Mouse (Mus musculus): ENCODE results near the gene Heatr5a. TPM values are rescaled to one million over a fixed set of nuclear protein-coding genes. Genes with fewer than 3 reads are reported as not detected.

Heatr5a gene
- 12.1 and 13.8 TPM in 2 replicates for polyA plus RNA-seq (2015; fragmentation: Nextera tagmentation; extraction: Ambion mirVana)

- WGBS = under 1% methylated on average over 53 of the region's 53 CpGs
- H3K27me3 ChIP-seq = no peaks in the 10 kb centered on the region
- ATAC-seq (ENCODE audit: insufficient number of reproducible peaks, insufficient read depth, low FRiP score, low TSS enrichment, low read depth) = peak; percentile 95
- peak within 1 kb of the TSS; percentile 92 for H3K27ac ChIP-seq
- peaks cover 12% of the 10 kb centered on the region for H3K4me1 ChIP-seq
- no peaks in the 10 kb centered on the region for H3K36me3 ChIP-seq
- H3K4me2 ChIP-seq = peak within 1 kb of the TSS; percentile 67
- H3K9ac ChIP-seq = peak within 1 kb of the TSS; percentile 91
- peaks cover 4% of the 10 kb centered on the region; the same call in 1 of the 2 replicates for H3K9me3 ChIP-seq
- H3K4me3 ChIP-seq = peak within 1 kb of the TSS; percentile 91
These were observed at the start of gene Heatr5a for GRCm38 (mm10) chr12:51971070-51971664. Heatr5a (minus strand) TSS chr12:51971321.

DNA sequence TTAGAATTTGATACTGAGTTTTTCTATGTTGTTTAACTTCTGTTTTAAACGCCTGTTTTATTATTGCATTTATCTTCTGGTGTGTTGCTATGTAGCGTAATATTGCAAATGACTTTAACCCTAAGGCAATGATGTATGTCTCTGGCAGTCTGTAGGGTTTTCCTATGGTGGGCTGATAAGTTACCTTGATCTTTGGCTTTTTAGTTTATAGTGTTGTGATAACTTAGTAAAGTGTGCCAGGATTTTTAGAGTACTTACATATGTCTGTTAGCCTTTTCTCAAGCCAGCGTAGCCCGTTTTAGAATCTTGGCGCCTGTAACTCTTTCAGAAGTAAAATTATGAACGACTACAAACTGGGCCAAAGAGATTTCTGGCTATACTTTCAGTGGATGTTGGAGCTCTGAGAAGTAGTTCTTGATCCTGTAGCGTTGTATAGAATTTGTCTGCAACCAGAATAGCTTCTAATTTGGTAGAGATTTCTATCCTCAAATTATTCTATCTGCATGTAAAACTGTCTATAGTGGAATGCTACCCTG, 43.4 kb upstream of the Heatr5a start:
- Histone ChIP-seq H3K27me3 (no peaks in the 10 kb centered on the region), H3K9me3 (no peaks in the 10 kb centered on the region), H3K36me3 (no peaks in the 10 kb centered on the region), H3K4me1 (no peaks in the 10 kb centered on the region), H3K4me3 (no peak overlapping the region), H3K27ac (no peak overlapping the region), H3K9ac (no peak overlapping the region), H3K4me2 (no peak overlapping the region)
- ATAC-seq (ENCODE audit: insufficient number of reproducible peaks, insufficient read depth, low FRiP score, low TSS enrichment, low read depth) = no peak
- 82% methylated on average over 7 of the region's 7 CpGs for WGBS

GRCm38 (mm10) chr12:52014044-52014443, 42.9 kb upstream of the Heatr5a start:
- Histone ChIP-seq H3K4me1 (no peaks in the 10 kb centered on the region), H3K36me3 (no peaks in the 10 kb centered on the region), H3K27me3 (no peaks in the 10 kb centered on the region), H3K9me3 (no peaks in the 10 kb centered on the region), H3K4me3 (no peak overlapping the region), H3K9ac (no peak overlapping the region), H3K4me2 (no peak overlapping the region), H3K27ac (no peak overlapping the region)
- ATAC-seq (ENCODE audit: insufficient number of reproducible peaks, insufficient read depth, low FRiP score, low TSS enrichment, low read depth) = no peak
- WGBS = 82% methylated on average over 11 of the region's 11 CpGs

DNA sequence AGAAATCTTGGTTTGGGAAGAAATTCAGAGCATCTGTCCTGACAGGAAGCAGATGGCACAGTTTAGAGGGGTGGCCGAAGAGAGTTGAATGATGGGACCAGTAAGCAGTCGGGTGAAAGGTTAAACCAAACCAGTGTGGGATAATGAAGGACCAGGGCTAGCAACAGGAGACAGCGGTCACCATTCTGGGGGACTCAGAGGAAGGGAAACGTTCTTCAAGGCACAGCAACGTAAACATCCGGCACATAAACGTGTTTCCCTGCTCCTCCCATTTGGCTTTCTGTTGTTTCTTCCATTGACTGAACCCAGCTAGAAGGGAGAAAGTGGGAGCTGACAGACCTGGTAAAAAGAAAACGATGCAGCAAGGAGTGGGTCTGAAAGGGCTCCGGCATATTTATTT, 42.2 kb upstream of the Heatr5a start:
- 34% methylated on average over 9 of the region's 9 CpGs for WGBS
- H3K27ac ChIP-seq = no peak overlapping the region
- no peak overlapping the region for H3K9ac ChIP-seq
- H3K4me2 ChIP-seq = no peak overlapping the region
- no peaks in the 10 kb centered on the region for H3K9me3 ChIP-seq
- no peaks in the 10 kb centered on the region for H3K4me1 ChIP-seq
- H3K27me3 ChIP-seq = no peaks in the 10 kb centered on the region
- H3K4me3 ChIP-seq = no peak overlapping the region
- H3K36me3 ChIP-seq = no peaks in the 10 kb centered on the region
- no peak for ATAC-seq (ENCODE audit: insufficient number of reproducible peaks, insufficient read depth, low FRiP score, low TSS enrichment, low read depth)

DNA sequence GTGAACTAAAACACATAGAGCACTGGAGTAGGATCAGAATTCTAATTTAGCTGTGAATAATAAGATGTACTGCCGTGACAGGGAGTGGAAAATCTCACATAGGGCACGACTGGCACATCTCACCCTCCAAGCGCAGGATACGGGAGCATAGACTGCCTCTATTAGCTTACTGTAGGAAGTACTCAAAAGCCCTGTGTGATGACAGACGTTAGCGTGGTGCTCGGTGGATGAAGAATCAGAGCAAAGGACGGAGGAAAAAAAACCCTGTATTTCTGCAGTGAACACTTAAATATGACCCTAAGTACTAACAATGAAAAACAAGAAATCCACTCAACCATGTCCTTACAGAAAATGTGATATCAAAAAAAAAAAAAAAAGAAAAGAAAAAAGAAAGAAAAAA, 41.0 kb upstream of the Heatr5a start:
- Histone ChIP-seq H3K4me3 (no peak overlapping the region), H3K4me1 (no peaks in the 10 kb centered on the region), H3K9me3 (no peaks in the 10 kb centered on the region), H3K27me3 (no peaks in the 10 kb centered on the region), H3K27ac (no peak overlapping the region), H3K36me3 (no peaks in the 10 kb centered on the region), H3K4me2 (no peak overlapping the region), H3K9ac (no peak overlapping the region)
- WGBS = 79% methylated on average over 8 of the region's 8 CpGs
- ATAC-seq (ENCODE audit: insufficient number of reproducible peaks, insufficient read depth, low FRiP score, low TSS enrichment, low read depth) = no peak

DNA sequence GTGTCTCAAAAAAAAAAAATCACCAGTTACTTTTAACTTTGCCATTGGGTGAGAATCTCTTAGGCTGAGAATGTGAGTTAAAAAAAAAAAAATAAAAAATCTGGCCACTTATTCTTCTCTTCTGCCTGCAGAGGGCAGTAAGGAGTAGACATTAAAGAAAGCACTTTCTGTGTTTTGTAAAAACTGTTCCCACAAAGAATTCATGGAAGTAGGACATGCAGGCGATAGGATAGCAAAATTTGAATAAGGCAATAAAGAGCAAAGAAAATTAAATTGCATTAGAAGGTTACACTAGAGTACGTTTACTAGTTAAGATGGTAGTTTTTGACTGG, 39.5 kb upstream of the Heatr5a start:
- H3K27me3 ChIP-seq = no peaks in the 10 kb centered on the region
- 0 out of 2 replicates have a peak, but pooled peaks cover 3% of the 10 kb centered on the region for H3K4me1 ChIP-seq
- H3K4me3 ChIP-seq = no peak overlapping the region
- no peak overlapping the region for H3K27ac ChIP-seq
- ATAC-seq (ENCODE audit: insufficient number of reproducible peaks, insufficient read depth, low FRiP score, low TSS enrichment, low read depth) = no peak
- WGBS = 59% methylated on average over 2 of the region's 2 CpGs
- H3K9ac ChIP-seq = no peak overlapping the region
- no peak overlapping the region for H3K4me2 ChIP-seq
- H3K36me3 ChIP-seq = no peaks in the 10 kb centered on the region
- H3K9me3 ChIP-seq = no peaks in the 10 kb centered on the region

GRCm38 (mm10) chr12:52009928-52010629, 39.0 kb upstream of the Heatr5a start:
- no peaks in the 10 kb centered on the region for H3K36me3 ChIP-seq
- H3K4me2 ChIP-seq = no peak overlapping the region
- ATAC-seq (ENCODE audit: insufficient number of reproducible peaks, insufficient read depth, low FRiP score, low TSS enrichment, low read depth) = no peak
- WGBS = 71% methylated on average over 15 of the region's 15 CpGs
- no peak overlapping the region for H3K9ac ChIP-seq
- no peak overlapping the region for H3K27ac ChIP-seq
- H3K27me3 ChIP-seq = no peaks in the 10 kb centered on the region
- peaks cover 6% of the 10 kb centered on the region; the same call in 1 of the 2 replicates for H3K4me1 ChIP-seq
- H3K4me3 ChIP-seq = no peak overlapping the region
- H3K9me3 ChIP-seq = no peaks in the 10 kb centered on the region

DNA sequence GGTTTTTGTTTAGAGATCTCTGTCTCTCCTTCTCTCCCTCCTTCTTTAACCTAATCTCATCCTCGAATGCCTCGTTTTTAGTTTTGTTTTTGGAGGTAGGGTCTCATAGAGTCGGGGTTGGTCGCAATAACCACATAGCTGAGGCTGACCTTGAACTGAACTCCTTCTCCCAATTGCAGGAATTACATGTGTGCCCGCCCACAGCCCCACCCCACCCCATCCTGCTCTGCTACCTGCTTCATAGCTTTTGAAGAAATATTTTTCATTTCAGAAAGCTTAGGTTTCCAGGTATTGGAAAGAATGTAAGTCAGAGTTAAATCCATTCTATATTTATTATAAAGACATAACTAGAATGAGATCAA, 35.5 kb upstream of the Heatr5a start:
- 41% methylated on average over 5 of the region's 5 CpGs for WGBS
- Histone ChIP-seq H3K27me3 (no peaks in the 10 kb centered on the region), H3K36me3 (peaks cover 3% of the 10 kb centered on the region; the same call in 1 of the 2 replicates), H3K4me1 (peaks cover 9% of the 10 kb centered on the region; the same call in 1 of the 2 replicates), H3K27ac (peak overlapping the region; percentile 77; the same call in 1 of the 2 replicates), H3K4me2 (peak overlapping the region; percentile 75), H3K9me3 (no peaks in the 10 kb centered on the region), H3K4me3 (peak overlapping the region; percentile 72), H3K9ac (peak overlapping the region; percentile 85; the same call in 1 of the 2 replicates)
- ATAC-seq (ENCODE audit: insufficient number of reproducible peaks, insufficient read depth, low FRiP score, low TSS enrichment, low read depth) = peak; percentile 61; the same call in 1 of the 2 replicates

DNA sequence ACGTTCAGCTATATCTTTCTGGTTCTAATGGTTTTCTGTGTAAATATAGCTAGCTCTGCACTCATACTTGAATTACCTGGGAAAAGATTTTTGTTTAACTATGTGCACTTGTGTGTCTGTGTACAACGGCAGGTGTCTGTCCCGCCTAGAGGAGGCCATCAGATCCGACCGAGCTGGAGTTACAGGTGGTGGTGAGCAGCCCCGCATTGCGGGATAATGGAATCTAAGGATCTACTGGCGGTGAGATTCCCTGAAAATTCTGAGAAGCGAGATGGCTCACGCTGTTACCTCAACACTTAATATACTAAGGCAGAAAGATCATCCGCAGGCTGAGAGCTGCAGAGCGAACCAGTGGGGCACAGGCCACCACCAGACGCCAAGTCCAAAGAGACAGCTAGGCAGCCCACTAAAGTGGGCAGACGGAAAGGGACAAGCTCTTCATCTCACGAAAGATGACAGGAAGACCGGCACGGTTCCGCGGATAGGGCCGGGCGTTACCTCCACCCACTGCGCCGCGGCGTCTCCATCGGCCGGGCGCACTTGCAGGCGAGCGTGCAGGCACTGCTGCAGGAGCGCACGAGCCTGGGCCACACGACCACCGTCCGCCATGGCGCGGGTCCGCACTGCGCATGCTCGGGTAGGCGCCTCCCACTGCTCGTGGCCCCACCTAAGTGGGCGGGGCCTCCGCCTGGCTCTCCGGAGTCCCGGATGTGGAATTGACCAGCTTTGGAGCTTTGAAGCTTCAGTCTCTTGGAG, 34.9 kb upstream of the Heatr5a start, which contains the start of gene Dtd2:
Gene Dtd2, minus strand, starts transcription at position 625 of the 756 bp plus-strand sequence.
- Histone ChIP-seq H3K9me3 (no peaks in the 10 kb centered on the region), H3K4me2 (peak within 1 kb of the TSS; percentile 75), H3K4me3 (peak within 1 kb of the TSS; percentile 72), H3K36me3 (peaks cover 3% of the 10 kb centered on the region; the same call in 1 of the 2 replicates), H3K9ac (peak within 1 kb of the TSS; percentile 85), H3K27ac (peak within 1 kb of the TSS; percentile 77), H3K4me1 (peaks cover 9% of the 10 kb centered on the region; the same call in 1 of the 2 replicates), H3K27me3 (no peaks in the 10 kb centered on the region)
- peak; percentile 96 for ATAC-seq (ENCODE audit: insufficient number of reproducible peaks, insufficient read depth, low FRiP score, low TSS enrichment, low read depth)
- 2% methylated on average over 46 of the region's 46 CpGs for WGBS

GRCm38 (mm10) chr12:52002746-52003145, 31.6 kb upstream of the Heatr5a start:
- H3K4me3 ChIP-seq = no peak overlapping the region
- H3K27me3 ChIP-seq = no peaks in the 10 kb centered on the region
- 93% methylated on average over 3 of the region's 3 CpGs for WGBS
- ATAC-seq (ENCODE audit: insufficient number of reproducible peaks, insufficient read depth, low FRiP score, low TSS enrichment, low read depth) = no peak
- H3K9ac ChIP-seq = no peak overlapping the region
- H3K4me1 ChIP-seq = peaks cover 9% of the 10 kb centered on the region; the same call in 1 of the 2 replicates
- H3K4me2 ChIP-seq = no peak overlapping the region
- H3K27ac ChIP-seq = no peak overlapping the region
- H3K36me3 ChIP-seq = peaks cover 20% of the 10 kb centered on the region
- no peaks in the 10 kb centered on the region for H3K9me3 ChIP-seq

GRCm38 (mm10) chr12:52001544-52001943, 30.4 kb upstream of the Heatr5a start:
- no peaks in the 10 kb centered on the region for H3K9me3 ChIP-seq
- no peak overlapping the region for H3K4me2 ChIP-seq
- H3K27ac ChIP-seq = no peak overlapping the region
- H3K4me3 ChIP-seq = no peak overlapping the region
- no peak for ATAC-seq (ENCODE audit: insufficient number of reproducible peaks, insufficient read depth, low FRiP score, low TSS enrichment, low read depth)
- H3K27me3 ChIP-seq = no peaks in the 10 kb centered on the region
- H3K9ac ChIP-seq = no peak overlapping the region
- 34% methylated on average over 4 of the region's 4 CpGs for WGBS
- peaks cover 9% of the 10 kb centered on the region; the same call in 1 of the 2 replicates for H3K4me1 ChIP-seq
- H3K36me3 ChIP-seq = peaks cover 24% of the 10 kb centered on the region

Data from embryonic facial prominence, embryonic 13.5 days (tissue).